Mouse (Mus musculus): Measurements from ENCODE around the gene Brd4. TPM values are rescaled to one million over a fixed set of nuclear protein-coding genes. Genes with fewer than 3 reads are reported as not detected.

Brd4 gene
- 103 and 112 TPM in 2 replicates for polyA plus RNA-seq (2016; fragmentation: Nextera tagmentation; extraction: Ambion mirVana)

GRCm38 (mm10) chr17:32284262-32285137, at the start of gene Brd4:
TSS of gene Brd4 (minus strand) at chr17:32284722.
- Histone ChIP-seq H3K36me3 (replicated peaks) (no peaks in the 10 kb centered on the region), H3K27ac (peak within 1 kb of the TSS; percentile 100), H3K4me1 (peaks cover 36% of the 10 kb centered on the region), H3K4me3 (replicated peaks) (peak within 1 kb of the TSS; percentile 98), H3K9ac (peak within 1 kb of the TSS; percentile 98), H3K4me2 (peak within 1 kb of the TSS; percentile 91), H3K27me3 (no peaks in the 10 kb centered on the region), H3K9me3 (no peaks in the 10 kb centered on the region)
- under 1% methylated on average over 86 of the region's 100 CpGs for WGBS
- ATAC-seq (ENCODE audit: low FRiP score) = peak; percentile 94

GRCm38 (mm10) chr17:32333675-32334303, 49.3 kb upstream of the Brd4 start:
- 93% methylated on average over 29 of the region's 31 CpGs for WGBS
- Histone ChIP-seq H3K4me1 (no peaks in the 10 kb centered on the region), H3K27ac (no peak overlapping the region), H3K9me3 (no peaks in the 10 kb centered on the region), H3K9ac (no peak overlapping the region), H3K4me3 (replicated peaks) (no peak overlapping the region), H3K27me3 (no peaks in the 10 kb centered on the region), H3K4me2 (no peak overlapping the region), H3K36me3 (replicated peaks) (peaks cover 87% of the 10 kb centered on the region)
- no peak for ATAC-seq (ENCODE audit: low FRiP score)

GRCm38 (mm10) chr17:32327501-32327900, 43.0 kb upstream of the Brd4 start:
- no peak overlapping the region for H3K4me2 ChIP-seq
- H3K9ac ChIP-seq = no peak overlapping the region
- H3K9me3 ChIP-seq = no peaks in the 10 kb centered on the region
- H3K27me3 ChIP-seq = no peaks in the 10 kb centered on the region
- H3K4me1 ChIP-seq = peaks cover 4% of the 10 kb centered on the region; the same call in 1 of the 2 replicates
- no peak for ATAC-seq (ENCODE audit: low FRiP score)
- peaks cover 69% of the 10 kb centered on the region for H3K36me3 ChIP-seq (replicated peaks)
- no peak overlapping the region for H3K4me3 ChIP-seq (replicated peaks)
- no peak overlapping the region for H3K27ac ChIP-seq

GRCm38 (mm10) chr17:32322809-32323208, 38.3 kb upstream of the Brd4 start:
- Histone ChIP-seq H3K27me3 (no peaks in the 10 kb centered on the region), H3K4me2 (no peak overlapping the region), H3K27ac (no peak overlapping the region), H3K4me1 (peaks cover 28% of the 10 kb centered on the region), H3K9me3 (no peaks in the 10 kb centered on the region), H3K9ac (no peak overlapping the region), H3K4me3 (replicated peaks) (no peak overlapping the region), H3K36me3 (replicated peaks) (peaks cover 41% of the 10 kb centered on the region)
- 87% methylated on average over 1 of the region's 1 CpGs for WGBS
- ATAC-seq (ENCODE audit: low FRiP score) = no peak

GRCm38 (mm10) chr17:32321836-32322235, 37.3 kb upstream of the Brd4 start:
- H3K4me2 ChIP-seq = peak overlapping the region; percentile 94
- H3K27me3 ChIP-seq = no peaks in the 10 kb centered on the region
- no peaks in the 10 kb centered on the region for H3K9me3 ChIP-seq
- H3K36me3 ChIP-seq (replicated peaks) = peaks cover 43% of the 10 kb centered on the region
- H3K9ac ChIP-seq = peak overlapping the region; percentile 81
- 26% methylated on average over 6 of the region's 6 CpGs for WGBS
- H3K4me1 ChIP-seq = peaks cover 28% of the 10 kb centered on the region
- ATAC-seq (ENCODE audit: low FRiP score) = no peak
- H3K27ac ChIP-seq = peak overlapping the region; percentile 93
- peak overlapping the region; percentile 96 for H3K4me3 ChIP-seq (replicated peaks)

GRCm38 (mm10) chr17:32321390-32321734, 36.8 kb upstream of the Brd4 start:
- WGBS = under 1% methylated on average over 23 of the region's 23 CpGs
- Histone ChIP-seq H3K36me3 (replicated peaks) (peaks cover 43% of the 10 kb centered on the region), H3K9me3 (no peaks in the 10 kb centered on the region), H3K4me3 (replicated peaks) (peak overlapping the region; percentile 96), H3K27ac (peak overlapping the region; percentile 93), H3K4me1 (peaks cover 28% of the 10 kb centered on the region), H3K4me2 (peak overlapping the region; percentile 94), H3K27me3 (no peaks in the 10 kb centered on the region), H3K9ac (peak overlapping the region; percentile 81)
- ATAC-seq (ENCODE audit: low FRiP score) = peak; percentile 69; the same call in 1 of the 2 replicates

GRCm38 (mm10) chr17:32320597-32321389, 36.3 kb upstream of the Brd4 start, which contains the start of gene Akap8:
TSS of gene Akap8 (minus strand) at chr17:32321238.
- Histone ChIP-seq H3K27me3 (no peaks in the 10 kb centered on the region), H3K4me1 (peaks cover 28% of the 10 kb centered on the region), H3K9me3 (no peaks in the 10 kb centered on the region), H3K4me2 (peak within 1 kb of the TSS; percentile 94), H3K4me3 (replicated peaks) (peak within 1 kb of the TSS; percentile 96), H3K27ac (peak within 1 kb of the TSS; percentile 93), H3K36me3 (replicated peaks) (peaks cover 43% of the 10 kb centered on the region), H3K9ac (peak within 1 kb of the TSS; percentile 88)
- ATAC-seq (ENCODE audit: low FRiP score) = peak; percentile 98
- under 1% methylated on average over 81 of the region's 83 CpGs for WGBS

- no peaks in the 10 kb centered on the region for H3K9me3 ChIP-seq
- H3K27me3 ChIP-seq = no peaks in the 10 kb centered on the region
- ATAC-seq (ENCODE audit: low FRiP score) = no peak
- peak overlapping the region; percentile 94 for H3K4me2 ChIP-seq
- H3K27ac ChIP-seq = peak overlapping the region; percentile 93
- H3K9ac ChIP-seq = peak overlapping the region; percentile 88
- peaks cover 51% of the 10 kb centered on the region for H3K36me3 ChIP-seq (replicated peaks)
- peak overlapping the region; percentile 96 for H3K4me3 ChIP-seq (replicated peaks)
- WGBS = 0% methylated on average over 7 of the region's 7 CpGs
- H3K4me1 ChIP-seq = peaks cover 28% of the 10 kb centered on the region
Measured at GRCm38 (mm10) chr17:32319950-32320349, 35.4 kb upstream of the Brd4 start.

- no peak for ATAC-seq (ENCODE audit: low FRiP score)
- 91% methylated on average over 3 of the region's 3 CpGs for WGBS
- Histone ChIP-seq H3K4me2 (no peak overlapping the region), H3K4me3 (replicated peaks) (no peak overlapping the region), H3K27ac (no peak overlapping the region), H3K27me3 (no peaks in the 10 kb centered on the region), H3K9me3 (no peaks in the 10 kb centered on the region), H3K36me3 (replicated peaks) (peaks cover 60% of the 10 kb centered on the region), H3K9ac (no peak overlapping the region), H3K4me1 (peaks cover 26% of the 10 kb centered on the region)
Measured at GRCm38 (mm10) chr17:32317708-32318107, 33.2 kb upstream of the Brd4 start.

GRCm38 (mm10) chr17:32317032-32317431, 32.5 kb upstream of the Brd4 start:
- H3K4me2 ChIP-seq = no peak overlapping the region
- no peak overlapping the region for H3K27ac ChIP-seq
- peaks cover 66% of the 10 kb centered on the region for H3K36me3 ChIP-seq (replicated peaks)
- 91% methylated on average over 8 of the region's 8 CpGs for WGBS
- no peaks in the 10 kb centered on the region for H3K9me3 ChIP-seq
- ATAC-seq (ENCODE audit: low FRiP score) = no peak
- H3K27me3 ChIP-seq = no peaks in the 10 kb centered on the region
- H3K4me1 ChIP-seq = peaks cover 19% of the 10 kb centered on the region
- no peak overlapping the region for H3K4me3 ChIP-seq (replicated peaks)
- H3K9ac ChIP-seq = no peak overlapping the region

GRCm38 (mm10) chr17:32315560-32315959, 31.0 kb upstream of the Brd4 start:
- no peak for ATAC-seq (ENCODE audit: low FRiP score)
- H3K27ac ChIP-seq = no peak overlapping the region
- H3K4me2 ChIP-seq = no peak overlapping the region
- H3K36me3 ChIP-seq (replicated peaks) = peaks cover 81% of the 10 kb centered on the region
- WGBS = 96% methylated on average over 5 of the region's 5 CpGs
- no peak overlapping the region for H3K4me3 ChIP-seq (replicated peaks)
- no peak overlapping the region for H3K9ac ChIP-seq
- no peaks in the 10 kb centered on the region for H3K9me3 ChIP-seq
- peaks cover 16% of the 10 kb centered on the region for H3K4me1 ChIP-seq
- H3K27me3 ChIP-seq = no peaks in the 10 kb centered on the region

- WGBS = 86% methylated on average over 5 of the region's 5 CpGs
Measured at GRCm38 (mm10) chr17:32313892-32314291, 29.4 kb upstream of the Brd4 start.

More at GRCm38 (mm10) chr17:32313892-32314291, 29.4 kb upstream of the Brd4 start:
- Histone ChIP-seq H3K27ac (no peak overlapping the region), H3K4me3 (replicated peaks) (no peak overlapping the region), H3K27me3 (no peaks in the 10 kb centered on the region), H3K4me1 (peaks cover 5% of the 10 kb centered on the region), H3K9ac (no peak overlapping the region), H3K4me2 (no peak overlapping the region), H3K9me3 (no peaks in the 10 kb centered on the region), H3K36me3 (replicated peaks) (peaks cover 98% of the 10 kb centered on the region)
- ATAC-seq (ENCODE audit: low FRiP score) = no peak

Measured in forebrain, embryonic 12.5 days (tissue).